Mouse (Mus musculus): ENCODE data around the gene Acbd7. TPM values are rescaled to one million over a fixed set of nuclear protein-coding genes. Genes with fewer than 3 reads are reported as not detected.

The Acbd7 gene
- polyA plus RNA-seq (2014; fragmentation: Illumina TruSeq; extraction: RNeasy Lipid Tissue Mini Kit (QIAGEN cat#74804); ENCODE audit: low read depth, low replicate concordance), result not detected

GRCm38 (mm10) chr2:3335611-3336301 is at the start of gene Acbd7:
Acbd7 (plus strand) TSS chr2:3336168.

GRCm38 (mm10) chr2:3332484-3333242 is 3.3 kb upstream of the Acbd7 start, which contains the start of gene Rpp38:
Rpp38 (minus strand) TSS chr2:3332643.

Other genes with a start within 250 kb of the Acbd7 start
- gene Fam171a1, start 221.9 kb upstream of the Acbd7 start, polyA plus RNA-seq (2014; fragmentation: Illumina TruSeq; extraction: RNeasy Lipid Tissue Mini Kit (QIAGEN cat#74804); ENCODE audit: low read depth, low replicate concordance), result 26.1 TPM
- 124 TPM for gene Nmt2, start 52.0 kb upstream of the Acbd7 start, polyA plus RNA-seq (2014; fragmentation: Illumina TruSeq; extraction: RNeasy Lipid Tissue Mini Kit (QIAGEN cat#74804); ENCODE audit: low read depth, low replicate concordance)
- 19.8 TPM for gene Rpp38, start 3.5 kb upstream of the Acbd7 start, polyA plus RNA-seq (2014; fragmentation: Illumina TruSeq; extraction: RNeasy Lipid Tissue Mini Kit (QIAGEN cat#74804); ENCODE audit: low read depth, low replicate concordance)
- gene Olah, start 61.0 kb downstream of the Acbd7 start, polyA plus RNA-seq (2014; fragmentation: Illumina TruSeq; extraction: RNeasy Lipid Tissue Mini Kit (QIAGEN cat#74804); ENCODE audit: low read depth, low replicate concordance), result 0.52 TPM
- not detected for gene Meig1, start 86.5 kb downstream of the Acbd7 start, polyA plus RNA-seq (2014; fragmentation: Illumina TruSeq; extraction: RNeasy Lipid Tissue Mini Kit (QIAGEN cat#74804); ENCODE audit: low read depth, low replicate concordance)
- gene Dclre1c, start 88.0 kb downstream of the Acbd7 start, polyA plus RNA-seq (2014; fragmentation: Illumina TruSeq; extraction: RNeasy Lipid Tissue Mini Kit (QIAGEN cat#74804); ENCODE audit: low read depth, low replicate concordance), result 13.4 TPM
- gene Suv39h2, start 138.9 kb downstream of the Acbd7 start, polyA plus RNA-seq (2014; fragmentation: Illumina TruSeq; extraction: RNeasy Lipid Tissue Mini Kit (QIAGEN cat#74804); ENCODE audit: low read depth, low replicate concordance), result 7.6 TPM
- 2.3 TPM for gene Gm45902, start 176.6 kb downstream of the Acbd7 start, polyA plus RNA-seq (2014; fragmentation: Illumina TruSeq; extraction: RNeasy Lipid Tissue Mini Kit (QIAGEN cat#74804); ENCODE audit: low read depth, low replicate concordance)
- 46.5 TPM for gene Hspa14, start 176.6 kb downstream of the Acbd7 start, polyA plus RNA-seq (2014; fragmentation: Illumina TruSeq; extraction: RNeasy Lipid Tissue Mini Kit (QIAGEN cat#74804); ENCODE audit: low read depth, low replicate concordance)
- 8.3 TPM for gene Cdnf, start 176.9 kb downstream of the Acbd7 start, polyA plus RNA-seq (2014; fragmentation: Illumina TruSeq; extraction: RNeasy Lipid Tissue Mini Kit (QIAGEN cat#74804); ENCODE audit: low read depth, low replicate concordance)
- gene Fam107b, start 234.3 kb downstream of the Acbd7 start, polyA plus RNA-seq (2014; fragmentation: Illumina TruSeq; extraction: RNeasy Lipid Tissue Mini Kit (QIAGEN cat#74804); ENCODE audit: low read depth, low replicate concordance), result 30.1 TPM